Mouse (Mus musculus) heart, embryonic 15.5 days (tissue): Measurements from ENCODE around the gene Lmln. TPM values are rescaled to one million over a fixed set of nuclear protein-coding genes. Genes with fewer than 3 reads are reported as not detected.
A peak's percentile ranks its signal among the peaks of the same experiment; 100 is the strongest.
"Not testable (repeated sequence)": the region's sequence is repeated elsewhere in the genome, so short reads cannot be mapped to it uniquely, and the experiment has no call there.

ENCODE experiments used
- ATAC-seq: fragments of 200-750 bp; cut with Nextera tagmentation; replicated peaks from 2 replicates; pipeline ENCODE4 v1.8.0; 2017; ENCODE audit warnings: low read depth, moderate TSS enrichment; ENCODE audit not compliant: insufficient number of reproducible peaks, insufficient read depth, low FRiP score
- H3K27ac ChIP-seq: fragments of 300-500 bp; sonication (generic); 2 replicates; pipeline ENCODE4 v1.5.1; 2015; ENCODE audit warnings: mild to moderate bottlenecking, inconsistent platforms
- H3K27me3 ChIP-seq: fragments of 300-500 bp; sonication (generic); 2 replicates; pipeline ENCODE4 v1.6.1; 2015; ENCODE audit warnings: inconsistent platforms
- H3K36me3 ChIP-seq: fragments of 300-500 bp; sonication (generic); 2 replicates; pipeline ENCODE4 v1.6.1; 2015; ENCODE audit warnings: mild to moderate bottlenecking, inconsistent platforms
- H3K4me1 ChIP-seq: fragments of 300-500 bp; sonication (generic); replicated peaks from 2 replicates; pipeline ENCODE4 v1.6.1; 2015; ENCODE audit warnings: inconsistent platforms
- H3K4me2 ChIP-seq: fragments of 300-500 bp; sonication (generic); 2 replicates; pipeline ENCODE4 v1.6.1; 2015; ENCODE audit warnings: inconsistent platforms, mild to moderate bottlenecking, moderate library complexity
- H3K4me3 ChIP-seq: fragments of 300-500 bp; sonication (generic); 2 replicates; pipeline ENCODE4 v1.5.1; 2015; ENCODE audit warnings: mild to moderate bottlenecking, inconsistent platforms
- H3K9ac ChIP-seq: fragments of 300-500 bp; sonication (generic); 2 replicates; pipeline ENCODE4 v1.6.1; 2015; ENCODE audit warnings: mild to moderate bottlenecking, inconsistent platforms
- H3K9me3 ChIP-seq: fragments of 300-500 bp; sonication (generic); replicated peaks from 2 replicates; pipeline ENCODE4 v1.6.1; 2016; ENCODE audit warnings: inconsistent platforms
- WGBS: fragments of 180-500 bp; shearing (Covaris S2); methylation state at CpG from one replicate; pipeline ENCODE4 v1.1.7; 2015; ENCODE audit warnings: mixed read lengths; 5-methylcytosine and 5-hydroxymethylcytosine counted together
- polyA plus RNA-seq: library from polyadenylated mRNA; unstranded; fragments of >200 nt; fragmentation: Nextera tagmentation; extraction: Ambion mirVana; gene quantifications from 2 replicates; pipeline ENCODE4 v1.2.1, GENCODE M21; 2015

The Lmln gene
- polyA plus RNA-seq, 1 experiment from 2014 or later: 2.4 TPM

GRCm38 (mm10) chr16:33080063-33080462 is 17.7 kb downstream of the Lmln start:
- H3K9ac ChIP-seq: no peak overlapping the region
- no peaks in the 10 kb centered on the region for H3K27me3 ChIP-seq
- H3K4me3 ChIP-seq: no peak overlapping the region
- no peak for ATAC-seq
- H3K36me3 ChIP-seq: 0 out of 2 replicates have a peak, but pooled peaks cover 3% of the 10 kb centered on the region
- 91% methylated on average over 7 of the region's 7 CpGs for WGBS
- H3K27ac ChIP-seq: no peak overlapping the region
- H3K9me3 ChIP-seq: no peaks in the 10 kb centered on the region
- H3K4me2 ChIP-seq: no peak overlapping the region
- H3K4me1 ChIP-seq: no peaks in the 10 kb centered on the region

GRCm38 (mm10) chr16:33082951-33083350 is 20.6 kb downstream of the Lmln start:
- H3K36me3 ChIP-seq: 0 out of 2 replicates have a peak, but pooled peaks cover 3% of the 10 kb centered on the region
- no peak overlapping the region for H3K27ac ChIP-seq
- H3K4me2 ChIP-seq: no peak overlapping the region
- H3K9me3 ChIP-seq: no peaks in the 10 kb centered on the region
- H3K27me3 ChIP-seq: no peaks in the 10 kb centered on the region
- H3K4me1 ChIP-seq: no peaks in the 10 kb centered on the region
- no peak for ATAC-seq
- H3K4me3 ChIP-seq: no peak overlapping the region
- WGBS: 88% methylated on average over 6 of the region's 6 CpGs
- no peak overlapping the region for H3K9ac ChIP-seq

DNA sequence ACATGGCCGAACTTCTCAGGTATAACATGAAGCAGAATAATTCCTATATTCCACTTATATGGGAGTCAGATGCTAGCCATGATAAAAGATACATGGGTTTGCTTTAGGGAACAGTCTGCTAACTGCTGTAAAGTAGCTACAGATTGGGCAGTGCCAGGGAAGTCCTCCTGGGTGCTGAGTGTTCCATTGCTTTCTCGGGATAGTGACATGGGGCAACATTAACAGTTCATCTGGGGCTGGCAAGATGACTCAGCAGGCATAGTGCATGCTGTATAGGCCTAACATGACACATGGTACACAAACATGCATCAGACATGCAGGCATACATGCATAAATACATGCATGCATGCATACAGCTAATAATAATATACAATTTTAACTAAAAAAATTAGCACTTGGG is 21.7 kb downstream of the Lmln start:
- Histone ChIP-seq H3K4me3 (no peak overlapping the region), H3K4me1 (no peaks in the 10 kb centered on the region), H3K27me3 (no peaks in the 10 kb centered on the region), H3K9me3 (no peaks in the 10 kb centered on the region), H3K27ac (no peak overlapping the region), H3K4me2 (no peak overlapping the region), H3K9ac (no peak overlapping the region), H3K36me3 (peaks cover 3% of the 10 kb centered on the region; the same call in 1 of the 2 replicates)
- WGBS: 86% methylated on average over 2 of the region's 2 CpGs
- no peak for ATAC-seq

DNA sequence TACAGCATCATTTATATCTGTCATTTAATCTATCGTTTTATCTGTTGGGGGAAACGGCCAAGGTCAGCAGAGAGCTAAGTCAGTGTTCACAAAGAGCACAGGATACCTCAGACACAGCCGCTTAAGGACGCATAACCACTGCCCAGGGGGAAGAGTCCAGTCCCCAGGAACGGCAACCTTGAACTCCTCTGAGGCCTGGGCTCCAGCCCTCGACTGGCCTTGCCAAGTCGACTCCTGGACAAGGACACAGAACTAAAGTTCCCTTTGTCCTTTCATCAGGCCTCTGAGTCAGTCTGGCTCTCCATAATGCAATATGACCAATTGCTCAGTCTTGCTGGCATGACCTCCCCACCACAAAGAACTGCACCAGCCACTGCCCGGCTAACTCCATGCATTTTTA is 23.3 kb downstream of the Lmln start:
- no peak overlapping the region for H3K9ac ChIP-seq
- peaks cover 7% of the 10 kb centered on the region; the same call in 1 of the 2 replicates for H3K36me3 ChIP-seq
- no peaks in the 10 kb centered on the region for H3K9me3 ChIP-seq
- H3K4me2 ChIP-seq: no peak overlapping the region
- H3K4me3 ChIP-seq: no peak overlapping the region
- no peak for ATAC-seq
- H3K27me3 ChIP-seq: no peaks in the 10 kb centered on the region
- no peaks in the 10 kb centered on the region for H3K4me1 ChIP-seq
- WGBS: 66% methylated on average over 8 of the region's 8 CpGs
- H3K27ac ChIP-seq: no peak overlapping the region

GRCm38 (mm10) chr16:33113726-33114125 is 51.4 kb downstream of the Lmln start:
- ATAC-seq: no peak
- Histone ChIP-seq H3K9me3 (no peaks in the 10 kb centered on the region), H3K27me3 (no peaks in the 10 kb centered on the region), H3K9ac (no peak overlapping the region), H3K36me3 (peaks cover 9% of the 10 kb centered on the region), H3K4me1 (0 out of 2 replicates have a peak, but pooled peaks cover 4% of the 10 kb centered on the region), H3K4me3 (no peak overlapping the region), H3K27ac (no peak overlapping the region), H3K4me2 (no peak overlapping the region)
- WGBS: 55% methylated on average over 4 of the region's 4 CpGs

DNA sequence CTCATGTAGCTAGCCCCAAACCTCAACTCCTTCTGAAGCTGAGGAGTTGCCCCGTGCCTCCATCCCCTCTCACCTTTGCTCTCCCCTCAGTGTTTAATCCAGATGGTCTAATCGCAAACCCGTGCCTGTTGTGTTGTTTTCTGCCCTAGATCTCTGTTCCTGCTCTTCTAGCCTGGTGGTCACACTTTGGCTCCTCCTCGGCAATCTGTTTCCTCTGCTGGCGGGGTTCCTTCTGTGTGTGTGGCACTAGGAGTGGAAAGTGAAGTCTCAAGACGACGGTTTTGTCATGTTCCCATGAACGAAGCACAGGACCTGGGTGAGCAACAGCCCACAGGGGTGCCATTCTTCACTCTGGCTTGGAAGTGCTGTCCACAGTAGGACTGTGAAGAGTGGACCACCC is 61.1 kb downstream of the Lmln start:
- 60% methylated on average over 8 of the region's 8 CpGs for WGBS
- H3K36me3 ChIP-seq: no peaks in the 10 kb centered on the region
- peaks cover 17% of the 10 kb centered on the region for H3K4me1 ChIP-seq
- no peaks in the 10 kb centered on the region for H3K27me3 ChIP-seq
- no peak for ATAC-seq
- H3K27ac ChIP-seq: 0 out of 2 replicates have a peak overlapping the region, but pooled peaks have one; percentile 13
- H3K9ac ChIP-seq: no peak overlapping the region
- peak overlapping the region; percentile 37; the same call in 1 of the 2 replicates for H3K4me2 ChIP-seq
- H3K9me3 ChIP-seq: no peaks in the 10 kb centered on the region
- H3K4me3 ChIP-seq: no peak overlapping the region

DNA sequence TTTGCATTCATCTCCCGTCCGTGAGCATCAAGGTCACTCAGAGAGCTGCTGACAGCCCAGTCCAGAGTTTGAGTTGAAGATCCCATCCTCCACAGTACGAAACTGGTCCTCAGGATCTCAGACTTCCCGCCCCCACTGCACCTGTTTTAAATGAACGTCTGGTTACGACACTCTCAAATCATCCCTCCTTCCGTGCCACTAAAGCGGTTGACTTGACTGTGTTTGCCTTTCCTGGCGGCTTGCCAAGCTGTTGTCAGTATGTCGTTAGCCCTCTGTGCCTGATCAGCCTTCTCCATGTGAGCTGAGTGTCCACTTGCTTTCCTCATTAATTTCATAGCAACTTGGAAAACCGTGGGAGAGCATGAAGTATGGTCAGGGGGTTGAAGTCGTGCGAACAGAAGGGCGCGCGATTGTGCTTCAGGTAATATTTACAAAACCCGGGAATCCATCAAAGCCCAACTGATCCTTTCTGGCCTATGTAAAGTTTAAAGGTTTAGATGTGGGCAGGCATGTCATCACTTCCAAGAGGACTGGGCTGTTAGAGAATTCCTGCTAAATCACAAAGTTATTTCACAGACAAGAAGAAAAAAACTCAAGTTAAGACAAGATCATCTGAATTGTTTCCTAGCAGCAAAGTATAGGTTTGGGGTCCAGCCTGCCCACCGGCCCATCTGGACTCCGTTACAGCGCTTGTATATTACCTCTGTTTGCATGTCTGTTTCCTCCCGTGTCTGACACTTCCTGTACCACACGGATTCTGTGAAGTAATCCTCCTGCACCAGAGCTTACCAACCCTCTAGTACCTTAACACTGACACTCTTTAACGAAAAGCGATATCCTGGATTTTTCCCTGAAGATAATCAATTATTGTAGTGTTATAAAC is 61.9 kb downstream of the Lmln start:
- no peak for ATAC-seq
- 47% methylated on average over 24 of the region's 24 CpGs for WGBS
- Histone ChIP-seq H3K4me1 (peaks cover 17% of the 10 kb centered on the region), H3K36me3 (no peaks in the 10 kb centered on the region), H3K27me3 (no peaks in the 10 kb centered on the region), H3K27ac (0 out of 2 replicates have a peak overlapping the region, but pooled peaks have one; percentile 13), H3K9ac (no peak overlapping the region), H3K9me3 (no peaks in the 10 kb centered on the region), H3K4me2 (peak overlapping the region; percentile 37; the same call in 1 of the 2 replicates), H3K4me3 (no peak overlapping the region)

DNA sequence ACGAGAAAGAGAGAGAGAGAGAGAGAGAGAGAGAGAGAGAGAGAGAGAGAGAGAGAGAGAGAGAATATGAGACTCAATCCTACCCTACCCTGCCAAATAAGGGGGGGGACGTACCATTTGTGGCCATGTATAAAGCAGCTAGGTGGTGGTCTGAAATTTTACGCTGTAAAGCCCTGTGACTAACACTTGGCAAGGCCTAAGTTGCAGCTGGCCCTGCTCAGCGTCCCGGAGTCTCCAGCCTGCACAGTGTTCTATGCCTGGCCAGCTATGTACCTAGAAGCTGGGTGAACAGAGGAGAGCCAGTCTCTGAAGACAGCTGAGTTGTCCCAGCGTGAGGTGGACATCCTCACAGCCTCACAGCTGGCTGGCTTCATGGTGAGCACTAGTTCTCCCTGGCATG is 64.7 kb downstream of the Lmln start:
- 82% methylated on average over 6 of the region's 6 CpGs for WGBS
- H3K4me2 ChIP-seq: no peak overlapping the region
- no peak overlapping the region for H3K27ac ChIP-seq
- ATAC-seq: no peak; the same call in 1 of the 2 replicates
- H3K4me3 ChIP-seq: no peak overlapping the region
- no peaks in the 10 kb centered on the region for H3K9me3 ChIP-seq
- H3K36me3 ChIP-seq: no peaks in the 10 kb centered on the region
- H3K27me3 ChIP-seq: no peaks in the 10 kb centered on the region
- no peak overlapping the region for H3K9ac ChIP-seq
- peaks cover 24% of the 10 kb centered on the region for H3K4me1 ChIP-seq

GRCm38 (mm10) chr16:33130731-33131130 is 68.4 kb downstream of the Lmln start:
- no peak overlapping the region for H3K4me2 ChIP-seq
- H3K9ac ChIP-seq: no peak overlapping the region
- WGBS: 11% methylated on average over 4 of the region's 4 CpGs
- H3K4me1 ChIP-seq: peaks cover 13% of the 10 kb centered on the region
- H3K9me3 ChIP-seq: no peaks in the 10 kb centered on the region
- no peaks in the 10 kb centered on the region for H3K27me3 ChIP-seq
- H3K27ac ChIP-seq: no peak overlapping the region
- H3K4me3 ChIP-seq: no peak overlapping the region
- H3K36me3 ChIP-seq: no peaks in the 10 kb centered on the region
- ATAC-seq: 0 out of 2 replicates have a peak, but pooled peaks have one; percentile 58

DNA sequence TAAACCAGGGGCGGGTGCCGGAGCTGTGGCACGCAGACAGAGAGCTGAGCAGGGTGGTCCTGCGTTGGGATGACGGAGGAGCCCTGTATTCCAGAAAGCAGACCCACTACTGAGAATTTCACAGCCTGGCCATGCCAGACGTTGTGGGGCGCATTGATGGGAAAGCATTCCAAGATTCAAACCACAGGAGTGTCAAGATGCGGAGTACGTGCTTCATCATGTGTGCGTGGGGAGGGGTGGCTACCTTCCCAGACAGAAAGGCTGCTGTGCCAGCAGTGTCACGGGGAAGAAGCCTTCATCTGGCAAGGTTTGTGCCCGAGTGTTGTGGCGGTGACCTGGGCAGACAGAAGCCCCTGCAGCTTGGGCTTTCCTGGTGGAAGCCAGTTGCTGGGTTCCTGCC is 70.9 kb downstream of the Lmln start:
- Histone ChIP-seq H3K27ac (no peak overlapping the region), H3K4me3 (no peak overlapping the region), H3K36me3 (no peaks in the 10 kb centered on the region), H3K4me1 (peaks cover 7% of the 10 kb centered on the region), H3K4me2 (no peak overlapping the region), H3K9ac (no peak overlapping the region), H3K9me3 (no peaks in the 10 kb centered on the region), H3K27me3 (no peaks in the 10 kb centered on the region)
- 76% methylated on average over 13 of the region's 13 CpGs for WGBS
- ATAC-seq: no peak

GRCm38 (mm10) chr16:33135167-33135566 is 72.8 kb downstream of the Lmln start:
- Histone ChIP-seq H3K4me2 (no peak overlapping the region), H3K9me3 (no peaks in the 10 kb centered on the region), H3K4me3 (no peak overlapping the region), H3K4me1 (peaks cover 7% of the 10 kb centered on the region), H3K27ac (no peak overlapping the region), H3K9ac (no peak overlapping the region), H3K27me3 (no peaks in the 10 kb centered on the region), H3K36me3 (no peaks in the 10 kb centered on the region)
- ATAC-seq: no peak
- WGBS: 55% methylated on average over 4 of the region's 4 CpGs

DNA sequence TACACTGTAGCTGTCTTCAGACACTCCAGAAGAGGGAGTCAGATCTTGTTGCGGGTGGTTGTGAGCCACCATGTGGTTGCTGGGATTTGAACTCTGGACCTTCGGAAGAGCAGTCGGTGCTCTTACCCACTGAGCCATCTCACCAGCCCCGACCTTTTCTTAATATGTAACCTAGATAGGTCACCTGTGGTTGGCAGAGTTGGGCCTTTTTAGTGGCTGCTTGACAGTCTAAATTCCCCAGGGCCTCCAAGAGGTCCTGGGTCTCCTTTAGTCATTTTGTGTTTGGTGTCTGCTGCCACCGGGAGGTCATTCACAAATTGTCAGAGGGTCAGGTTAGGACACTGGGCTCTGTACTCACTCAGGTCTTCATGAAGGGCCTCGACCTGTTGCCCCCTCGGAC is 76.7 kb downstream of the Lmln start:
- not testable (repeated sequence) for H3K4me3 ChIP-seq, H3K36me3 ChIP-seq, H3K4me1 ChIP-seq, H3K27ac ChIP-seq, H3K9me3 ChIP-seq, H3K27me3 ChIP-seq, H3K4me2 ChIP-seq, ATAC-seq, H3K9ac ChIP-seq
- 80% methylated on average over 7 of the region's 7 CpGs for WGBS
